Mouse (Mus musculus) CD8-positive naive resting alpha-beta T cell, adult 57 days (primary cell): ENCODE data around the gene Cd55b. TPM values are rescaled to one million over a fixed set of nuclear protein-coding genes. Genes with fewer than 3 reads are reported as not detected.

Source experiments
- total RNA-seq: library from RNA; stranded (reverse); gene quantifications from one replicate; pipeline ENCODE4 v1.2.4, GENCODE M21; 2023

The Cd55b gene
- 5.2 TPM for total RNA-seq

GRCm38 (mm10) chr1:130422664-130423111 is at the start of gene Cd55b:
Gene Cd55b (minus strand): TSS chr1:130423009.

GRCm38 (mm10) chr1:130462084-130462861 is 39.5 kb upstream of the Cd55b start, which contains the start of gene Cd55:
Gene Cd55 (minus strand): TSS chr1:130462744.

Other genes with a start within 250 kb of the Cd55b start
- gene Cd55, start 39.7 kb upstream of the Cd55b start, total RNA-seq: 334 TPM
- gene Zp3r, start 206.6 kb upstream of the Cd55b start, total RNA-seq: not detected
- not detected for gene C4bp, start 238.6 kb upstream of the Cd55b start, total RNA-seq